Mouse (Mus musculus): ENCODE measurements around the gene Nedd9. TPM values are rescaled to one million over a fixed set of nuclear protein-coding genes. Genes with fewer than 3 reads are reported as not detected.

Gene Nedd9
- polyA plus RNA-seq, 1 experiment from 2014 or later = 17.2 TPM

DNA sequence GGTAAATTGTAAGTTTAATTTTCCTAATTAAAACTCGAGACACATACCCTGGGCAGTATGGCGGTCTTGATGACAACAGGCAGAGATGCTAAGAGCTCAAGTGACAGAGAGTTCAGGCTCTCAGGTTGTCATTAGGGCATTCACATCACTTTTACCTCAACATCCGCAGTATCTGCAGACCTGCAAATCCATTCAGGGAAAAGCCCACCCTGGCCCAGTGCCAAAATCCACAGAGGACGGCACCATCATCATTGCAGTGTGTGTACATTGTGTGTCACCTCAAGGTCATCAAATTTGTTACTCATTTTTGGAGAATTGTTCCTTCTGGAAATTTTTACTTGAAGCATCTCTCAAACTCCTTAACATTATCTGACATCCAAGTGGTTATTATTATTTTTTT is 102.3 kb downstream of the Nedd9 start:
- H3K27ac ChIP-seq = no peak overlapping the region
- no peaks in the 10 kb centered on the region for H3K9me3 ChIP-seq
- H3K4me3 ChIP-seq = no peak overlapping the region
- 0 out of 2 replicates have a peak, but pooled peaks cover 3% of the 10 kb centered on the region for H3K4me1 ChIP-seq (replicated peaks)
- WGBS = 87% methylated on average over 4 of the region's 4 CpGs
- H3K27me3 ChIP-seq (ENCODE audit: insufficient read depth, poor library complexity, severe bottlenecking) = no peaks in the 10 kb centered on the region
- no peaks in the 10 kb centered on the region for H3K36me3 ChIP-seq
- no peak for DNase-seq (ENCODE audit: low spot score)

- peaks cover 10% of the 10 kb centered on the region for H3K4me1 ChIP-seq (replicated peaks)
- no peak overlapping the region for H3K27ac ChIP-seq
- no peaks in the 10 kb centered on the region for H3K36me3 ChIP-seq
- no peak for DNase-seq (ENCODE audit: low spot score)
- no peaks in the 10 kb centered on the region for H3K27me3 ChIP-seq (ENCODE audit: insufficient read depth, poor library complexity, severe bottlenecking)
- H3K4me3 ChIP-seq = no peak overlapping the region
- no peaks in the 10 kb centered on the region for H3K9me3 ChIP-seq
These were observed 104.5 kb downstream of the Nedd9 start for GRCm38 (mm10) chr13:41382635-41383034.

DNA sequence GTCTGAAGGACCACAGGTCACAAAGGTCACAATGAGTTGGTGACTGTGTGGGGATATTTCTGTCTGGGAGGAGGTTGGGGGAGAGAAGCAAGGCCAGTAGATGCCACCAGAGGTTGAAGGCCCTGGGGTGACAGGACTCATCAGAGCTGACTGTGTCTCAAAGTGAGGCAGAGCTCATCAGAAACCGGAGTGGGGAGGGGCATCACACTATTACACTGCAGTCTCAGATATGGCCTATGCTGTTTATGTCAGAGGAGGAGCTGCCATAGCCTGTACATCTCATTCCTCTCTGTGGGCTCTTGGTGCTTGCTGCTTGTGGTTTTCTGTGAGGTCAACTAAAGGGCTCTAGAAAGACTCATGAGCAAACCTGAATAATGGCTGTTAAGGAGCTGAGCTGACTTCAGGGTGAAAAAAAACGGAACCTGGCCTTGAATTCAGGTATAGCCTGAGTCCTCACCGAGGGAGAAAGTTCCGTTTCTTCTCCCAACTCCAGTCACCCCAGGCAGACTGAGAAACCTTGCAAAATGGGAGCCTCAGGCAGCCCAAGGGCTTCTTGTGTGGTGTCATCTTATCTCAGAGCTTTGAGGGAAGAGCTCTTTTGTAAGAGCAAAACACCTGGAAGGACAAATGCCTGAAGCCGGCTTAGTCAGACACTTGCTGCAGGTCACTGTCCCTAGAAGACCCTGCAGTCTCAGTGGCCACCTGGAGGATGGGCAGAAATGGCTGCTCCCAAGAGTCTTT is 105.2 kb downstream of the Nedd9 start:
- Histone ChIP-seq H3K4me1 (replicated peaks) (peaks cover 16% of the 10 kb centered on the region), H3K4me3 (no peak overlapping the region), H3K27me3 (ENCODE audit: insufficient read depth, poor library complexity, severe bottlenecking) (no peaks in the 10 kb centered on the region), H3K36me3 (no peaks in the 10 kb centered on the region), H3K9me3 (no peaks in the 10 kb centered on the region), H3K27ac (no peak overlapping the region)
- 89% methylated on average over 5 of the region's 5 CpGs for WGBS
- DNase-seq (ENCODE audit: low spot score) = no peak

- 79% methylated on average over 7 of the region's 7 CpGs for WGBS
- no peak overlapping the region for H3K4me3 ChIP-seq
These were observed 105.9 kb downstream of the Nedd9 start for GRCm38 (mm10) chr13:41381041-41381805.

DNA sequence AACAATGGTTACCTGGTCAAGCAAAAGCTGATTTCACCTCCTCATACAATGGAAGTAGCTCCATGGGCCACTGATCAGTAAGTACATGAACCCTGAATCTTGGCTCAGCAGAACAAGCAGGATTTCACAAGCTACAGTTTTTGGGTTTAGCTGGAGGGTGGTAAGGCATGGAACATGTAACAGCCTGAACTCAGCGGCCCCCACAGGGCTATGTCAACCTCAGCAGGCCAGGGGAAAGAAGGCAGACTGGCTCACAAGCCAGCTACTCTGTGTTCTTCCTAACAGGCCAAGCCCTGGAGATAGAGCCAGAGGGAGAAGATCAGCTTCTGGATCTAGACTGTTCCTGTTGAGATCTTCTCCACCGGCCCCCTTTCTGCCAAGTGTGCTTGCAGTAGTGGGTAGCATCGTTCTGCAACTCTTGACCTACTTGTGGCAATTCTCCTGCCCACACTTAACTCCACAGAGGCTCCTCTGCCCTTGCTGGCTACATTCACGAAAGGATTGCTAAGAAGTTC is 107.2 kb downstream of the Nedd9 start:
- Histone ChIP-seq H3K27me3 (ENCODE audit: insufficient read depth, poor library complexity, severe bottlenecking) (no peaks in the 10 kb centered on the region), H3K4me1 (replicated peaks) (peaks cover 31% of the 10 kb centered on the region), H3K36me3 (no peaks in the 10 kb centered on the region), H3K9me3 (no peaks in the 10 kb centered on the region), H3K27ac (no peak overlapping the region), H3K4me3 (no peak overlapping the region)
- DNase-seq (ENCODE audit: low spot score) = no peak
- 91% methylated on average over 4 of the region's 4 CpGs for WGBS

More at GRCm38 (mm10) chr13:41381041-41381805, 105.9 kb downstream of the Nedd9 start:
- DNase-seq (ENCODE audit: low spot score) = no peak
- Histone ChIP-seq H3K27me3 (ENCODE audit: insufficient read depth, poor library complexity, severe bottlenecking) (no peaks in the 10 kb centered on the region), H3K36me3 (no peaks in the 10 kb centered on the region), H3K4me1 (replicated peaks) (peaks cover 21% of the 10 kb centered on the region), H3K27ac (no peak overlapping the region), H3K9me3 (no peaks in the 10 kb centered on the region)

GRCm38 (mm10) chr13:41378462-41378861 is 108.7 kb downstream of the Nedd9 start:
- H3K4me1 ChIP-seq (replicated peaks) = peaks cover 31% of the 10 kb centered on the region
- no peak overlapping the region for H3K4me3 ChIP-seq
- H3K27ac ChIP-seq = no peak overlapping the region
- WGBS = 66% methylated on average over 5 of the region's 5 CpGs
- DNase-seq (ENCODE audit: low spot score) = no peak
- no peaks in the 10 kb centered on the region for H3K9me3 ChIP-seq
- 0 out of 2 replicates have a peak, but pooled peaks cover 8% of the 10 kb centered on the region for H3K27me3 ChIP-seq (ENCODE audit: insufficient read depth, poor library complexity, severe bottlenecking)
- no peaks in the 10 kb centered on the region for H3K36me3 ChIP-seq

DNA sequence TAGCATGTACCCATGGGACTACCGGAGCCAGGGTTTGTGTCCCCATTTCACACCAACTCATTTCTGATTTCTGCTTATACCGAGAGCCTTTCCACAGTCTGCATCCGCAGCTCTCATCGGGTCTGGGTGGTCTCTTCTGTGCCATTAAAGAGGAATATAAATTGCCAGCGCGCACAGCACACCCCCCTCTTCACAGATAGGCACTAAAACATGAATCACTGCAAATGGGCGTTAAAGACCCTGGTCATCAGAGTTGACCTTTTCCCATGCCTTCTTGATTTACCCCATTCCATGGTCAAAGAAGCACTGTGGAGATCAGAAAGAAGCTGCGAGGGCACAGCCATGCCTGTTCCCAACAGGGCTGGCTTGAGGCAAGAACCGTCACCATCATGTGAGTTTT is 109.3 kb downstream of the Nedd9 start:
- no peaks in the 10 kb centered on the region for H3K36me3 ChIP-seq
- peaks cover 36% of the 10 kb centered on the region for H3K4me1 ChIP-seq (replicated peaks)
- no peak overlapping the region for H3K27ac ChIP-seq
- no peaks in the 10 kb centered on the region for H3K9me3 ChIP-seq
- no peak for DNase-seq (ENCODE audit: low spot score)
- H3K27me3 ChIP-seq (ENCODE audit: insufficient read depth, poor library complexity, severe bottlenecking) = 0 out of 2 replicates have a peak, but pooled peaks cover 8% of the 10 kb centered on the region
- WGBS = 65% methylated on average over 9 of the region's 9 CpGs
- no peak overlapping the region for H3K4me3 ChIP-seq

GRCm38 (mm10) chr13:41377011-41377431 is 110.1 kb downstream of the Nedd9 start:
- WGBS = 28% methylated on average over 2 of the region's 2 CpGs
- H3K27me3 ChIP-seq (ENCODE audit: insufficient read depth, poor library complexity, severe bottlenecking) = 0 out of 2 replicates have a peak, but pooled peaks cover 8% of the 10 kb centered on the region
- H3K9me3 ChIP-seq = no peaks in the 10 kb centered on the region
- no peak overlapping the region for H3K4me3 ChIP-seq
- peak overlapping the region; percentile 13; the same call in 1 of the 2 replicates for H3K27ac ChIP-seq
- H3K36me3 ChIP-seq = no peaks in the 10 kb centered on the region
- H3K4me1 ChIP-seq (replicated peaks) = peaks cover 39% of the 10 kb centered on the region
- peak; percentile 27 for DNase-seq (ENCODE audit: low spot score)

DNA sequence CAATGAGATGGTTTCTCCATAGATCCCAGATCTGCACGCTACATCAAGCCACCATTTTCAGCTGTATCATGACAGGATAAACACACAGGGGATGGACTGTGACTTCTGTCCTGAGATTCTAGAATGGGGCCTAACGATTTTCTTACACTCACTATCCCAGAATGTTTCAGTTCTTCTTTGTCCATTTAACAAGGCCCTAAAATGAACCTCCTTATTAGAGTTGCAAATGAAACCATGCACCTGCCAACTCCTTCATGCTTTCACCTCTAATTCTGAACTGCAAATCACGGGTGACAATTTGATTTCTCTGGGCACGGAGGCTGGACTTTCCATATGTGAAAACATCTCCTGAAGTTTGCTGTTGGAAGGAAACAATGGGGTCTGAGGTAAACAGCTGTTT is 111.1 kb downstream of the Nedd9 start:
- WGBS = 71% methylated on average over 4 of the region's 4 CpGs
- Histone ChIP-seq H3K27ac (no peak overlapping the region), H3K27me3 (ENCODE audit: insufficient read depth, poor library complexity, severe bottlenecking) (0 out of 2 replicates have a peak, but pooled peaks cover 8% of the 10 kb centered on the region), H3K4me3 (no peak overlapping the region), H3K4me1 (replicated peaks) (peaks cover 39% of the 10 kb centered on the region), H3K36me3 (no peaks in the 10 kb centered on the region), H3K9me3 (no peaks in the 10 kb centered on the region)
- DNase-seq (ENCODE audit: low spot score) = no peak

GRCm38 (mm10) chr13:41375696-41376095 is 111.5 kb downstream of the Nedd9 start:
- Histone ChIP-seq H3K27me3 (ENCODE audit: insufficient read depth, poor library complexity, severe bottlenecking) (0 out of 2 replicates have a peak, but pooled peaks cover 8% of the 10 kb centered on the region), H3K4me1 (replicated peaks) (peaks cover 39% of the 10 kb centered on the region), H3K9me3 (no peaks in the 10 kb centered on the region), H3K4me3 (no peak overlapping the region), H3K27ac (no peak overlapping the region), H3K36me3 (no peaks in the 10 kb centered on the region)
- 50% methylated on average over 6 of the region's 6 CpGs for WGBS
- no peak for DNase-seq (ENCODE audit: low spot score)

DNA sequence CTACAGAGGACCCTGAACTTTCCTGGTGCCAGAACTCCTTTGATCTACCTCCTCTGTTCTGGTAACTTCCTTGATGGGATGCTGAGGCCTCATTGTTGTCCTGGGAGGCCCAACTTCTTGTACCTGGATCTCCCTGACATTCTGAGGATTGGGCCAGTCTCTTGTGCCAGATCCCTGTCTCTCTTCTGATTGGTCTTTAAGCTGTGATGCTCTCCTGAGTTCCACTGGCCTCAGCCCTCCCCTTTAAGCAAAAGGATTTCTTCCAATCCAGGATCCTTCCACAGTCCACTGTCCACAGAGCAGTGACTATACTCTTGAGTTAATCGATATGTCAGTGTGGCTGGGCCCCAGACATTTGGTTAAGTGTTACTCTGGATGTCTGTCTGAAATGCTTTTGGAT is 112.3 kb downstream of the Nedd9 start:
- 90% methylated on average over 1 of the region's 1 CpGs for WGBS
- H3K27ac ChIP-seq = no peak overlapping the region
- DNase-seq (ENCODE audit: low spot score) = no peak

DNA sequence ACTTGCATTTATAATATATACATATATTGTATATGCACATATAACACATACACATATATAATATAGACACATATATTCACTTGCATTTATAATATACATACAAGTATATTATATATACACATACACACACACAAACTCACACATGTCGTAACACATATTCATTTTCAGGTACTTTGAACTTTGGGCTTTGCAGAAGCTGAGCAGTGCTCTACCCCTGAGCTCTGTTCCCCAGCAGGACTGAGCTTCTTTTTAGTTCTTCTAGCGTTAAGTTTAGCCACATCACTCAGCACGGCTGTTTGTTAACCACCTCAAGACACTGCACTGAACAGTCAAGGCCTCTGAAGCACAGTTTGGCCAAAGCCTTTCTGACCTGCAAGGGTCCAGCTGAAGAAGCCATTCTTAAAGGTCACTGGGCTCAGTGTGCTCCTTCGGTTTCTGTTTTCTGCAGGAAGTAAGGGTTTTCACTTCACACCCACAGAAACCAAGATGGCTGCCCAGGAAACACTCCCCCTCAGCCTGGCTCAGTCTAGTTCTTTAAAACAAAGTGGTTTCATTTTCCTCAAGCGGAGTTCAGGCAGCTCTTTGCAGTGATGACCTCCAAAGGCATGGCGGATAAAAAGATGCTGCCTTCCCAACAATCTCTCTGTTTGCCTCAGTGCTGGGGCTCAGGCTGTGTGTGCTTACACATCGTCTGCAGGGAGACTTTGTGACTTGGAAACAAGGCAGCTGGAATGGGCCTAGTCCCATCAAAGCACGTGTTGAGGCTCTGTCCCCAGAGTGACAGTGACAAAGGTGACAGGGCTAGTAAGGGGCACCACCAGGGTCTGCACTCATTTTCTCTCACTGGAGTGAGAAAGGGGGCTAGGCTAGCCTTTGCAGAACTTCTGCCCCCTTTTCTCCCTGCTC is 114.4 kb downstream of the Nedd9 start:
- H3K36me3 ChIP-seq = no peaks in the 10 kb centered on the region
- WGBS = 74% methylated on average over 8 of the region's 8 CpGs
- no peak overlapping the region for H3K4me3 ChIP-seq
- H3K27me3 ChIP-seq (ENCODE audit: insufficient read depth, poor library complexity, severe bottlenecking) = 0 out of 2 replicates have a peak, but pooled peaks cover 8% of the 10 kb centered on the region
- H3K27ac ChIP-seq = peak overlapping the region; percentile 40
- DNase-seq (ENCODE audit: low spot score) = no peak
- H3K4me1 ChIP-seq (replicated peaks) = peaks cover 34% of the 10 kb centered on the region
- no peaks in the 10 kb centered on the region for H3K9me3 ChIP-seq

More for the DNA sequence above, 112.3 kb downstream of the Nedd9 start:
- H3K27me3 ChIP-seq (ENCODE audit: insufficient read depth, poor library complexity, severe bottlenecking) = 0 out of 2 replicates have a peak, but pooled peaks cover 8% of the 10 kb centered on the region
- no peaks in the 10 kb centered on the region for H3K36me3 ChIP-seq
- no peaks in the 10 kb centered on the region for H3K9me3 ChIP-seq
- H3K4me3 ChIP-seq = no peak overlapping the region
- H3K4me1 ChIP-seq (replicated peaks) = peaks cover 39% of the 10 kb centered on the region

Measured in hindbrain, embryonic 10.5 days (tissue).